Mouse (Mus musculus) heart, adult 9 months (tissue): ENCODE results near the gene Smyd2.

Source experiments
- DNase-seq, 2 experiments: peaks; one replicate each; pipeline ENCODE4 v3.0.0; 2022; ENCODE audit warnings: low spot score in 2 of 2

The Smyd2 gene

DNA sequence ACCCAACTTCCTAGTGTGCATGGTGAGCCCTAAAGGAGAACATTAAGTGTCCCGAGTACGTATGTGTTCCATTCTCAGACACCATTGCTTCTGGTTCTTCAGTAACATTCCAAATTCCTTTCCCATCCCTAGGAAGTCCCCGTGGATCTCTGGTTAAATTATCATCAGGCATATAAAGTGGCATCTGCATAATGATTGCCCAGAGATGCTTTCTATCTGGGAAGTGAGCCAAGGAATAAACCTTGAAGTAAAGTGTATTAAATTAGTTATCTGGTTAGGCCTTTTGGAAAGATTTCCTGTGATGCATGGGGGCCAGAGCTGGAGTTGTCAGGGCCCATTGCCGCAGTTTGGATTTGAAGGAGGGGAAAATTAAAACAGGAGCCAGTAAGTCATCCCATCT is 50.1 kb downstream of the Smyd2 start:
- no peak for DNase-seq

GRCm38 (mm10) chr1:189871625-189872024 is 50.5 kb downstream of the Smyd2 start:
- DNase-seq, result no peak

DNA sequence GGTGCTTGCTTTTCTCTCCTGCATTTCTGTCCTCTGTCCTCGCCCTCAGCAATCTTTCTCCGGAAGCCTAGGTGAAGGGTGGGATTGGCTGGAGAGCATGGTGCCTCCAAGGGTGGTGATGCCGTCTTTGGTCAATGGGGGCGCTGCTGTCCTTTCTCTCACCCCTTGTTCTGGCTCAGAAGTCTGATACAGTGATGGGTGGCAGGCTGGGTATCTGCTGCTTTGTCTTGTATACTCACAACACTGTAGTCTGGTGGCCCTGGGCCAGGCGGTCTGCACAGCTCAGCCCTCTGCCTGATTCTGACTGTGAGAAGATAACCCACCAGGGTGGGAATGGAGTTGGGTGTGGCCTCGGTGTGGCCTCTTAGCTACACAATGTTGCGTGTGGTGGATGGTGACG is 51.6 kb downstream of the Smyd2 start:
- DNase-seq, result no peak

DNA sequence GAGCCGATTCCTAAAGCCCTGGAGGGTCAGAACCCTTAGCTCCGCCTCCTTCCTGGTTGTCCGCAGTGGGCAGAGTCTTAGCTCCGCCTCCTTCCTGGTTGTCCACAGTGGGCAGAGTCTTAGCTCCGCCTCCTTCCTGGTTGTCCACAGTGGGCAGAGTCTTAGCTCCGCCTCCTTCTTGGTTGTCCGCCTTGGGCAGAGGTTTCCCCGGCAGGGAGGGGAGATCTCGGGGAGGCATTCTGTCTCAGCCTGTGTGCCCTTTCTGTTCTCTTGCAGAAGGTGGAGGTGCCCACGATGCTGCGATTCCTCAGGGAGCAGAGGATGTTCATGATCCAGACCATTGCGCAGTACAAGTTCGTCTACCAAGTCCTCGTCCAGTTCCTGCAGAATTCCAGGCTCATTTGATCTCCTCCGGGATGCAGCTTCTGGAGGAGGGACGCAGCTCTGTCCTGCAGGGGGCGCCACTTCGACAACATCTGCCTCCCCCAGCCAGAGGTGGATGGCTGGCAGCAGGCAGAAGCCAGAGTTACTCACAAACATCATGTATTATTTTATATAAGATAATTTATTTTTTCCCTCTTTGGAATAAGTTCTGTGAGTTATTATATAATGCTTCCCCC is 52.4 kb downstream of the Smyd2 start:
- DNase-seq, result no peak

DNA sequence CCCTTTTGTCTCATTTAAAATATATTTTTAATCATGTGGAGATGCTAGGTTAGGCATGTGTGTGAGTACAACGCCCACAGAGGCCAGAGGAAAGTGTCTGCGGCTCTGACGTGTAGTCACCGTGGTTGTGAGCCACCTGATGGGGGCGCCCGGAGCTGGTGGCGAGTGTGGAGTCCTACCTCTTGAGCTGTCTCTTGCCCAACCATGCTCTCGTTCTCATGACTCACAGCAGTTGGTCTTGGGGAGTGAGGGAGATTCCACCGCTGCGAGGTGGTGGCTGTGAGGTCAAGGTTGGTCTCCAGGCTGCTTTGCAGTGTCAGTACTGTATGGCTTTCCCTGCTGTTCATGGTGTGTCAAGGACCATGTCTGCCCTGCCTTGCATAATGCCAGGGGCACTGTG is 54.1 kb downstream of the Smyd2 start:
- DNase-seq, result no peak

GRCm38 (mm10) chr1:189867497-189867896 is 54.7 kb downstream of the Smyd2 start:
- DNase-seq, result peak; percentile 75 to 80

GRCm38 (mm10) chr1:189867034-189867433 is 55.1 kb downstream of the Smyd2 start:
- DNase-seq, result peak; percentile 59 to 69

GRCm38 (mm10) chr1:189866621-189867020 is 55.5 kb downstream of the Smyd2 start:
- DNase-seq, result no peak

DNA sequence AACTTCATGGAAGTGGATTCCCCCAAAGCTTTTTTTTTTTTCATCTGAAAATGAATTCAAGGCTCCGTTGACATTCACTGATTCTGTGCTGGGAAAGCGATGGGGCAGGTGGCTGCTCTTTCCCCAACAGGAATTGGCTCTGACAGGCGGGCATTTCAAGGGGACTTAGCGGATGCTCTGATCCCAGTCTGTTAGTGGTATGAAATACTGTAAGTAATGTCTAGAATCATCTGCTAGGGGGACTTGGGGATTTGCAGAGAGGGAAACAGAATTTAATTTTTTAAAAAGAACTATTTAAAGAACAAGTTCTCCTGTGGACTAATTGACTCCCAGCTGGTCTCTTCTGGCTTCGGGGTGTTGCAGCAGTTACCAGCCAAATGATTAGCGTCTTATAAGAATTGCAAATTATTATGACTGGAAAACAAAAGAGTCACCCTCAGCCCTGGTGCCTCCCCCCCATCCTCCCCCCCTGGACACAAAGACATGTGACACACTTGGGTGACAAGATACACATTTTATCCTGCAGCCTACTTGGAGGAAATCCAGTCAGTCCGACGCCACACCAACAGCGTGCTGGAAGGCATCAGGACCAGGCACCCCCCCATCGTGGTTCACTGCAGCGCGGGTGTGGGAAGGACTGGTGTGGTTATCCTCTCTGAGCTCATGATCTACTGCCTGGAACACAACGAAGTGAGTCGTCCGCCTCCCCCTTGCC is 57.2 kb downstream of the Smyd2 start:
- DNase-seq, result no peak

- no peak for DNase-seq
Measured at GRCm38 (mm10) chr1:189864301-189864700, 57.9 kb downstream of the Smyd2 start.

DNA sequence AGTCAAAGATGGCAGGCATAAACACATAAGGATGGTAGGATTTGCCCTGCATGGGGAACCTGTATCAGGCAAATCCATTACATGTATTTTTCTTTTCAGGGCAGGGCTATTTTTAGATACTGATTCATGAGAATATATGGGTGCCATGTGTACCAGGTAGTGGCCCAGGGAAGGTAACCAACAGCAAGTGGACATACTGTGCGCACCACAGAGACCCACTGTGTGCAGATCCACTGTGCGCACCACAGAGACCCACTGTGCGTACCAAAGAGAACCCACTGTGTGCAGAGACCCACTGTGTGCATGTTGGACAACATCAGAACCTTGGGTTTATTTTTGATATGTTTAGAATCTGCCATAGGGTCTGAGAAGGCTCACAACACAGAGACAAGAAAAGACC is 58.4 kb downstream of the Smyd2 start:
- no peak for DNase-seq

DNA sequence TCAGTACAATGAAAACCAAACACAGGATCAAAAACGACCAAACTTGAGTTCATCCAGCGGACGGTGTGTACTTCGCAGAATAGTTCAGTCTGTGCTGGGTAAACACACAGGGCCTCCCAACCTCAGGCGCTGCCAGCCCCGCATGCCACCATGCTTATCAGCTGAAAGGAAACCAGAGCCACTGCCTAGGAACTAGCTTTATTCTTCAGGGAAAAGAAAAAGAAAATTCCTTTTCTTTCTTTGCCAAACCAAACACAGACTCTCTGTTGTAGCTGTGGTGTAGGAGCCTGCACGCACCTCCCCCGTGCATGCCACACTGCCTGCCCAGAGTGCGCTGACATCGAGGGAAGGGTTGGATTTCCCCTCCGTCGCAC is 61.2 kb downstream of the Smyd2 start:
- DNase-seq, result peak; percentile 45 to 51

DNA sequence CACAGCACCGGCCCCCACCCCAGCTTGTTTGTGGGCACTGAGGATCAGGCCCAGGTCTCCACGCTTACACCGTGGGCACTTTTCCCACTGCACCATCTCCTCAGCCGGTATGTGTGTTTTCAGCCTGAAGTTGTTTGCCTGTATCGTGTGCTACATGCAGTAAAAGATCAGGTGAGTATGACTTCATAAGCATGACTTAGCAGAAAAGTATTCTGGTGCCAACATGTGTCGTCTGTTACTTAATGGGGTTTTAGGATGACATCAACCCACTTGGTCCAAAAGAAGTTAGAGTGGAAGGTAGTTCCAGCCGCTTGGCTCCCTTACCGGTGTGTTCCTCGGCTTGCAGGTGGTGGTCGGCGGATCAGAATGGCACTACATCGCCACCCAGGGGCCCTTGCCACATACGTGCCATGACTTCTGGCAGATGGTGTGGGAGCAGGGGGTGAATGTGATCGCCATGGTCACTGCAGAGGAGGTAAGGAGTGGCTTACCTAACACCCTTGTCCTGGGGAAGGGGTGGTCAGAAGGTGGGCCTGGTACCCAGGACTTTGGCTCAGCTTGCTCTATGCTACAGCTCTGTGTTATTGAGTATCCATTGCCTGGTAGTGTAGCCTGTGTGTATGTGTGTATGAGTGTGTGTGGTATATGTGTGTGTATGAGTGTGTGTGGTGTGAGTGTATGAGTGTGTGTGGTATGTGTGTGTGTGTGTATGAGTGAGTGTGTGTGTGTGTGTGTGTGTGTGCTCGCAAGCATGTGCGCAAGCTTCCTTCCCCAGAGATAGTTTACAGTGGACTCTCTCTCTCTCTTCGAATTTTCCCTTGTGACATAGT is 61.8 kb downstream of the Smyd2 start:
- DNase-seq, result no peak

- no peak for DNase-seq
Measured at GRCm38 (mm10) chr1:189858377-189858776, 63.8 kb downstream of the Smyd2 start.

GRCm38 (mm10) chr1:189855739-189856138 is 66.4 kb downstream of the Smyd2 start:
- no peak for DNase-seq

GRCm38 (mm10) chr1:189854646-189855045 is 67.5 kb downstream of the Smyd2 start:
- no peak for DNase-seq

DNA sequence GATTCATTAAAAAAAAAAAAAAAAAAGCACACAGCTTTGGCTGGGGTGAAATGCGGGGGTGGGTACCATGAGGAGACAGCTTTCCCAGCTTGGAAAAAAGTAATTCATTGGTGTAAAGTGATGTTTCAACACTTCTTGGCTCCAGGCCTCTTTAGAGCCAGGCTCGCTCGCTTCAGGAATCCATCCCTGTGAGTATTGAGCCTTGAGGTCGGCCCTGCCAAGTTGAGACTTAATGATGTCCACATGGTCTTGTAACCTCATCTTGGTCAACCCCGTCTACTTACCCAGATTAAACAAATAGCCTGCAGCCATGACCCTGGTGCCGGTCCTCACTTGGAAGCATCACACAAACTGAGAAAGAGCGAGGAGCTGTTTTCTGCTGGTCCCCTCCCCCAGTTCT is 69.7 kb downstream of the Smyd2 start:
- DNase-seq, result peak in 1 of 2 experiments; percentile 49

GRCm38 (mm10) chr1:189852051-189852450 is 70.1 kb downstream of the Smyd2 start:
- no peak for DNase-seq

GRCm38 (mm10) chr1:189849550-189849949 is 72.6 kb downstream of the Smyd2 start:
- peak; percentile 31 to 47 for DNase-seq

GRCm38 (mm10) chr1:189846319-189846718 is 75.8 kb downstream of the Smyd2 start:
- no peak for DNase-seq

- no peak for DNase-seq
Measured at GRCm38 (mm10) chr1:189834166-189834565, 88.0 kb downstream of the Smyd2 start.

DNA sequence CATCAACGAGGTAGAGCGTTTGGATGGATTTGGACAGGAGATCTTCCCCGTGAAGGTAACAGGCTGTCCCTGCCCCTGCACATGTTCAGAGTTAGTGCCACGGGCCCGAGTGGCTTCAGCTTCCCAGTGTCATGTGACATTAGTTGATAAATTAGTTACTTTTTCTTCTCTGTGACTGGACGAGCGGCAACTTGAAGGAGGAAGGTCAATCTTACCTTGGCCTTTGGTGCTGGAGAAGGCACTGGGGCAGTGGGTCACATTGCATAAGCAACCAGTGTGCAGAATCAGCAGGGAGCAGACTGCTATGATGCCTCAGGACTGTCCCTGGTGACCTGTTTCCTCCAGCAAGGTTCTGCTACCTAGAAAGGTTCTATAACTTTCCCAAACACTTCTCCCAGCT is 88.8 kb downstream of the Smyd2 start:
- DNase-seq, result no peak

DNA sequence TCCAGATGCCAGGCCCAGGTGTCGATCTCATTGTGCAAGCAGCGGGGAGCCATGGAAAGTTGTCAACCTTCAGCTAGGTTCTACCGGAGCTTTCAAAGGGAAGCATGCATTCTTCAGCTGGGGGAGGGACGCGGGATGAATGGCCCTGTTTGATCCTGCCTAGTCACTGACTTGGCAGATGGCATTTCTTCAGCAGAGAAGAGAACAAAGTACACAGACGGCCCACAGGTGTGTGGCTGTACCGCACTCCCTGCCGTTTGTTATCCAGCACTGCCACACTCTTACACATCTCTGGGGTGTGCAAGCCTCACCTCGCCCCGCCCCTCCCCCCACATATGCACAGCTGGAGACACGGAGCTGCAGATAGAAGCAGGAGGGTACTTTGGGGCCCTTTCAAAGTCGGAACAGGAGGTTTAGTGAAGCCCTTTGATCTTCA is 91.3 kb downstream of the Smyd2 start:
- no peak for DNase-seq
